Mouse (Mus musculus): ENCODE measurements around the gene Gm45337.

The Gm45337 gene

DNA sequence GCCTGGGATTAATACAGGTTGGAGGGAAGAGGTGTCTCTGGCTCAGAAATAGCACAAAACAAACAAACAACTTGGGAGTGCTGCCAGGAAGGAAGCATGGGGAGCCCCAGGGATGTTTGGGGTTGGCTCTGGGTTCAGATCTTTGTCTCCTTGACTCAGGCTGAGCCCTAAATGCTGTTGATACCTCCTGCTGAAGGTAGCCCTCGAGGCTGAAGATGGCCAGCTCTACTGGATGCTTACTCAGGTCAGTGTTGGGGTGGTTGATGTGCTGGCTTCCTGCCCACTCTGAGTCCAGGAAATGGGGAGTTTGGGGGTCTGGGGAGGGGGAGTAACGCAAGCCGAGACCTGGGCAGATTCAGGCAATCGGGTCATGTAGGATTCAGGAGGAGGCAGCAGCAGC is 47.7 kb downstream of the Gm45337 start:
- DNase-seq: peak; percentile 66

DNA sequence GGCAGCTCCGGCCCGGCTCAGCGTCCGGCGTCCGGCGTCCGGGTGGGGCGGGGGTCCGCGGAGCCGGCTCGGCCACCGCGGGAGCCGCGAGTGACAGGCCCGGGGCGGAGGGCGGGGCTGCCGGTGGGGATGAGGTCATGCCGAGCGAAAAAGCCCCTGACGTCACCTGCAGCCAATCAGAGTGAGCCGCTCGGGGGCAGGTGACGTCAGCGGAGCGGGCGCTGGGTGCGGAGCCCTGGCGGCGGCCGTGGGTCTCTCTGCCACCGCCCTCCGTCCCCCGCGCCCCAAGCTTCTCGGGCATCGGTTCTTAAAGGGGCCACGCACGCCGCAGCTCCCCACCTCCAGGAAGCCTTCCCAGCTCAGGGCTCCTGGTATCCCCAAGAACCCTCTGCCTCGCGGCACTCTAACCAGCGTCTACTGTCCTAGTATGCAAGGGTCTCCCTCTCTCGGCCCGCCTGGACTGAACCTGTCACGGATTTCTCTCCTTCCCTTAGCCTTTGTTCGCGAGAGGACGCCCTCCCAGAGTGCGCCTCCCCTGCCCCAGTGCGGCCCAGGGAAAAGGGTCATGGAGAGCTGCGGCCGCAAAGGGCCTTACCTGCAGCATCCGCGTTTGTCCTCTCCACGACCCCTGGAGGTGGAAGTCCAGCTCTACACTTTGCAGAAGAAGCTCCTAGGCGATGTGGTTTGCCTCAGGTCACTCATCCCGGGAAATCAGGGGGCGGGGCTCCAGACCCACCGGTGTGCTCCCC is 49.0 kb downstream of the Gm45337 start, which contains the start of gene Dusp8:
Dusp8 (minus strand) TSS at position 661 of the 749 bp plus-strand sequence.
- DNase-seq: peak; percentile 97

DNA sequence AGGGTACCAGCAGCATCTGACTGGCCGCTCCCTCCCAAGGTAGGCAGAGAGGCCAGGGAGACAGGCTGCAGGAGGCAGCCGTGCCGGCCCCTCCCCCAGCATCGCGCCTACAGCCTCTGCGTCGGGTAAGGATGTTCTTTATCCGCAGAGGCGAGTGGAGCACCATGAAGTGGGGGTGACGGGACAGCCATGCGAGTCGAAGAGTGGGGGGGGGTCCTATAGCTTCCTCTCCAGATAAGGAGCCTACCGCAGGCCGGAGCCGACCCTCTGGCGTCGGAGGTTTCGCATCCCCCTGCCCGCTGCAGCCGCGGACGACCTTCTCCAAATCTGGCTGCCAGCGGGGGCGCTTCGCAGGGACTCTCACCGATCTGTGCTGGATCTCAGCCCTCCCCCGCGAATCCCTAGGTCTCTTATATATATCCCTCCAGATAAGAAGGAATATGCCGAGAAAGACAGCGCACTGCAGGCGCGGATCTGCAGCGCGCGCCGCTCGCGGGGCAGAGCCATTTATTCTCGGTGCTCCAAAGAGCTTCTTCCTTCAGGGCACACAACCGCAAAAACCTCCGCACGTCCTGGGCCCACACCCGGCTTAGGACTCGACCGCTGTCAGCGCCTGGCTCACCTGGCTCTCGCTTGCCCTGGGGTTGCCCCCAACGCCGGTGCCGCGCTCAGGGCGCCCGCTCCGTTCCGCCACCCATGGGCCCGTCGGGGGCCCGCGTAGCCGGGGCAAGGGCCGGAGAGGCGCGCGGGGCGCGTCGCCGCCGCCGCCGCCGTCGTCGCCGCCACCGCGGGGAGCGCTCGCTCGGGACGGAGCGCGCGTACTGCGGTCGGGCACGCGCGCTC is 49.9 kb downstream of the Gm45337 start:
- peak; percentile 87 for DNase-seq

DNA sequence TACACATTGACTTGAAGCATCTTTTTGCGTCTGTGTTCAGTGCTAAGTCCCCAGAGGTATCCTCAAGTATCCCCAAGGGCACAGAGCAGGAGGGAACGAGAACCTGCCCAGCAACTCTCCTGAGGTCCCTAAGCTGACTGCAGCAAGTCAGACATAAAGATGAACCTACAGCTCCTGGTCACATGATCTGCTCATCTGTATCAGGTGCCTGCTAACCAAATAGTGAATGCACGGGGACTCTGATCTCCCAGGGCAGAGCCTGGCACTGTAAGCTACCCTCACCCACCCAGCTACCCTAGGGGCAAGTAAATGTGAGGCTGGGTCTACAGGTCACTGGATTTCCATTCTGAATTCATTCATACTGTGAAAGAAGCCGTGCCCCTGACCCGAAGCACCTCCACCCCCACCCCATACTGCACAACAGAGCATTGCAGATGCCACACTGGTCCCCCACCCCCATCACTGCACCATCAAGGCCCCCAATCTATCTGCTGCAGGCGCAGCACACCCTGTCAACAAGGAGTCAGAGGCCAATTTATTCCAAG is 50.6 kb downstream of the Gm45337 start:
- DNase-seq: peak; percentile 51
